Mouse (Mus musculus): ENCODE results near the gene Camk1g. TPM values are rescaled to one million over a fixed set of nuclear protein-coding genes. Genes with fewer than 3 reads are reported as not detected.

Gene Camk1g
- polyA plus RNA-seq (2015; fragmentation: Illumina TruSeq; extraction: RNeasy Lipid Tissue Mini Kit (QIAGEN cat#74804); ENCODE audit: low read depth, low replicate concordance), result 32.2 TPM

GRCm38 (mm10) chr1:193370096-193370495, at the start of gene Camk1g:
Gene Camk1g, minus strand, starts transcription at chr1:193370298.

Other genes with a start within 250 kb of the Camk1g start
- 13.4 TPM for gene Diexf, start 240.0 kb downstream of the Camk1g start, polyA plus RNA-seq (2015; fragmentation: Illumina TruSeq; extraction: RNeasy Lipid Tissue Mini Kit (QIAGEN cat#74804); ENCODE audit: low read depth, low replicate concordance)
- 0.45 TPM for gene Irf6, start 217.2 kb downstream of the Camk1g start, polyA plus RNA-seq (2015; fragmentation: Illumina TruSeq; extraction: RNeasy Lipid Tissue Mini Kit (QIAGEN cat#74804); ENCODE audit: low read depth, low replicate concordance)
- gene A130010J15Rik, start 202.3 kb downstream of the Camk1g start, polyA plus RNA-seq (2015; fragmentation: Illumina TruSeq; extraction: RNeasy Lipid Tissue Mini Kit (QIAGEN cat#74804); ENCODE audit: low read depth, low replicate concordance), result 6.0 TPM
- gene Traf3ip3, start 168.6 kb downstream of the Camk1g start, polyA plus RNA-seq (2015; fragmentation: Illumina TruSeq; extraction: RNeasy Lipid Tissue Mini Kit (QIAGEN cat#74804); ENCODE audit: low read depth, low replicate concordance), result 0.95 TPM
- 0.77 TPM for gene Lamb3, start 162.6 kb downstream of the Camk1g start, polyA plus RNA-seq (2015; fragmentation: Illumina TruSeq; extraction: RNeasy Lipid Tissue Mini Kit (QIAGEN cat#74804); ENCODE audit: low read depth, low replicate concordance)
- 45.3 TPM for gene Hsd11b1, start 106.2 kb downstream of the Camk1g start, polyA plus RNA-seq (2015; fragmentation: Illumina TruSeq; extraction: RNeasy Lipid Tissue Mini Kit (QIAGEN cat#74804); ENCODE audit: low read depth, low replicate concordance)
- 14.8 TPM for gene G0s2, start 97.1 kb downstream of the Camk1g start, polyA plus RNA-seq (2015; fragmentation: Illumina TruSeq; extraction: RNeasy Lipid Tissue Mini Kit (QIAGEN cat#74804); ENCODE audit: low read depth, low replicate concordance)

Measured in brain, adult 10 weeks (tissue).